Mouse (Mus musculus) embryonic fibroblast, embryonic 13.5 days (primary cell): ENCODE measurements around the gene Lig1.

ENCODE experiments used
- CTCF ChIP-seq: IDR thresholded peaks from 2 replicates; pipeline ENCODE4 v1.5.1; 2011; ENCODE audit warnings: mild to moderate bottlenecking, control low read depth, low read length, moderate library complexity, borderline replicate concordance; ENCODE audit not compliant: insufficient read depth
- POLR2A ChIP-seq: IDR thresholded peaks from 2 replicates; pipeline ENCODE4 v1.6.1; 2011; ENCODE audit warnings: low read depth, mild to moderate bottlenecking, control low read depth, low read length, moderate library complexity

GRCm38 (mm10) chr7:13302780-13303179, 25.7 kb downstream of the Lig1 start:
- no peak for TF ChIP-seq POLR2A
- no peak for TF ChIP-seq CTCF
